Mouse (Mus musculus): Measurements from ENCODE around the gene Grwd1. TPM values are rescaled to one million over a fixed set of nuclear protein-coding genes. Genes with fewer than 3 reads are reported as not detected.

Gene Grwd1
- polyA plus RNA-seq, 1 experiment = not detected

DNA sequence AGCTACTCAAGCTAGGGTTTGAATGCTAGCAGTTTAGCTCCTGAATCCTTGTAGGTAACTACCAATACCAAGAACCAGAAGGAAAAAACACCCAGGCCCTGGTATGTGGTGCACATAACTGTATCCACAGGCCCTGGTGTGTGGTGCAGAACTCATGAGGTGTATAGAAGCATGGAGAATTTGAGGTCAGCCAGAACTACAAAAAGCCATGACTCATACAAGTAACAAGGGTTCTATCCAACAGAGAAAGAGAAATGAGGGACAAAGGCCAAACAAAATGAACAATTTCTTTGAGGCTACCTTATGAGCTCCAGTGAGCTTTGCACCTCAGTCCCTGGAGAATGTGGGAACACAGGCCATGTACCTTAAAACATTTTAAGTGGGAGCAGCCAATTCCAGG lies 9.8 kb downstream of the Grwd1 start:
- no peak overlapping the region for H3K4me3 ChIP-seq (ENCODE audit: insufficient read depth, low read depth, low read length)
- TF ChIP-seq CTCF (IDR thresholded peaks at IDR 0.05; ENCODE audit: insufficient read depth, low read depth, low read length) (no peak), POLR2A (IDR thresholded peaks at IDR 0.05; ENCODE audit: insufficient read depth, low read depth, low read length) (no peak)
- H3K27ac ChIP-seq (ENCODE audit: insufficient read depth, low read depth, low read length) = no peak overlapping the region

DNA sequence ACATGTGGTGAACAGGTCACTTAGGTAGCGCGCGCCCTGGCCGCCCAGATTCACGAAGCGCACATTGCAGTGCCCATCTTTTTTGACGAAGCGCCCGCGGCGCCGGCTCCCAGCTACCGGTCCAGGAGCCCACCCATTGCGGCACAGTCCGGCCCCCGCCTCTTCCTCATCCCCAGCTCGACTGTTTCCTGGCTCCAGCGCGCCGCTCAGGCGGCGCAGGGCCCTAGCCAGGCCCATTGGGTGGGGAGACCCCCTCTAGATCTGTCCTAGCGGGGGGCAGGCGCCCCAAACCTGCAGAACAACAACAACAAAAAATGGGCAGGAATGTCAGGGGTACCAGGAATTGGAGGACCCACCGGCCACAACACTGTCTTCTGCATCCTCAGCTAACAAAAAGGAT lies 10.9 kb downstream of the Grwd1 start:
- peaks cover 10% of the 10 kb centered on the region for H3K4me1 ChIP-seq (ENCODE audit: control insufficient read depth, insufficient read depth, low read length)
- no peak overlapping the region for H3K4me3 ChIP-seq (ENCODE audit: insufficient read depth, low read depth, low read length)
- no peak for TF ChIP-seq CTCF (IDR thresholded peaks at IDR 0.05; ENCODE audit: insufficient read depth, low read depth, low read length)
- no peak for TF ChIP-seq POLR2A (IDR thresholded peaks at IDR 0.05; ENCODE audit: insufficient read depth, low read depth, low read length)
- 33% methylated on average over 25 of the region's 25 CpGs for WGBS
- no peak overlapping the region for H3K27ac ChIP-seq (ENCODE audit: insufficient read depth, low read depth, low read length)

More for the DNA sequence above, 9.8 kb downstream of the Grwd1 start:
- no peaks in the 10 kb centered on the region; the same call in 1 of the 2 replicates for H3K4me1 ChIP-seq (ENCODE audit: control insufficient read depth, insufficient read depth, low read length)

DNA sequence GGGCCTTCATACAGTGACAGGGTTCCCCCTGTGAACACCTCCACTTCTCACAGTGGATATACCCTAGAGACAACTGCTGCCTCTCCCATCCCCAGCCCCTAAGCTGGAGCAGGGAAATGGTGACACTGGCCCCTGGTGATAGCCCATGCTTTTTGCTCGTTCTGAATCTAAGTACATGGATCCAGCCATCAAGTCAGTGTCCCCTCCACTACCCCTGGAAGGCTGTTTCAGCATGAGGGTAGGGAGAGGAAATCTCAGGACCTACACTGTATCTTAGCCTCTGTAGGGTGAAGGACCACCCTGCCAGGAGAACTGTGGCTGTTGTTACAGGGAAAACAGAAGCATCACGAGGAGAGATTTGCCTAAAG lies 14.8 kb downstream of the Grwd1 start:
- no peak for TF ChIP-seq POLR2A (IDR thresholded peaks at IDR 0.05; ENCODE audit: insufficient read depth, low read depth, low read length)
- TF ChIP-seq CTCF (IDR thresholded peaks at IDR 0.05; ENCODE audit: insufficient read depth, low read depth, low read length) = no peak
- Histone ChIP-seq H3K27ac (ENCODE audit: insufficient read depth, low read depth, low read length) (no peak overlapping the region), H3K4me1 (ENCODE audit: control insufficient read depth, insufficient read depth, low read length) (peaks cover 15% of the 10 kb centered on the region), H3K4me3 (ENCODE audit: insufficient read depth, low read depth, low read length) (no peak overlapping the region)
- WGBS = 30% methylated on average over 2 of the region's 2 CpGs

GRCm38 (mm10) chr7:45815323-45815983 lies 15.3 kb downstream of the Grwd1 start:
- TF ChIP-seq CTCF (IDR thresholded peaks at IDR 0.05; ENCODE audit: insufficient read depth, low read depth, low read length) (no peak), POLR2A (IDR thresholded peaks at IDR 0.05; ENCODE audit: insufficient read depth, low read depth, low read length) (no peak)
- Histone ChIP-seq H3K27ac (ENCODE audit: insufficient read depth, low read depth, low read length) (0 out of 2 replicates have a peak overlapping the region, but pooled peaks have one; percentile 12), H3K4me3 (ENCODE audit: insufficient read depth, low read depth, low read length) (no peak overlapping the region), H3K4me1 (ENCODE audit: control insufficient read depth, insufficient read depth, low read length) (peaks cover 15% of the 10 kb centered on the region)
- WGBS = 30% methylated on average over 10 of the region's 10 CpGs

DNA sequence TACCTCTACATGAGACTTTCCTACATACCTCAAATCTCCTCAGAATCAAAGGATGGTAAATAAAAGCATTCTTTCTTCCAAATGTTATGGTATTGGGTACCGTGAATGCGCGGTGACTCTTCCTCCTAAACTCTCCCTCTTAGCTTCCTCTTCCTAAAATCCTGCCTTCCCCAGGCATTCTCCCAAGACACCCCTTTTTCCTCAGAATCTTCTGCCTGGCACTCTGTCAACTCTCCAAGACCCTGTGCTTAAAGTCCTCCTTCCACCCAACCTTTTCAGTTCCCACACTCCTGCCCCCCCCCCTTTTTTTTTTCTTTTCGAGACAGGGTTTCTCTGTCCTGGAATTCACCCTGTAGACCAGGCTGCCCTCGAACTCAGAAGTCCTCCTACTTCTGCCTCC lies 15.9 kb downstream of the Grwd1 start:
- TF ChIP-seq POLR2A (IDR thresholded peaks at IDR 0.05; ENCODE audit: insufficient read depth, low read depth, low read length) (no peak), CTCF (IDR thresholded peaks at IDR 0.05; ENCODE audit: insufficient read depth, low read depth, low read length) (no peak)
- H3K4me1 ChIP-seq (ENCODE audit: control insufficient read depth, insufficient read depth, low read length) = peaks cover 15% of the 10 kb centered on the region
- 0 out of 2 replicates have a peak overlapping the region, but pooled peaks have one; percentile 12 for H3K27ac ChIP-seq (ENCODE audit: insufficient read depth, low read depth, low read length)
- 4% methylated on average over 5 of the region's 5 CpGs for WGBS
- peak overlapping the region; percentile 36 for H3K4me3 ChIP-seq (ENCODE audit: insufficient read depth, low read depth, low read length)

DNA sequence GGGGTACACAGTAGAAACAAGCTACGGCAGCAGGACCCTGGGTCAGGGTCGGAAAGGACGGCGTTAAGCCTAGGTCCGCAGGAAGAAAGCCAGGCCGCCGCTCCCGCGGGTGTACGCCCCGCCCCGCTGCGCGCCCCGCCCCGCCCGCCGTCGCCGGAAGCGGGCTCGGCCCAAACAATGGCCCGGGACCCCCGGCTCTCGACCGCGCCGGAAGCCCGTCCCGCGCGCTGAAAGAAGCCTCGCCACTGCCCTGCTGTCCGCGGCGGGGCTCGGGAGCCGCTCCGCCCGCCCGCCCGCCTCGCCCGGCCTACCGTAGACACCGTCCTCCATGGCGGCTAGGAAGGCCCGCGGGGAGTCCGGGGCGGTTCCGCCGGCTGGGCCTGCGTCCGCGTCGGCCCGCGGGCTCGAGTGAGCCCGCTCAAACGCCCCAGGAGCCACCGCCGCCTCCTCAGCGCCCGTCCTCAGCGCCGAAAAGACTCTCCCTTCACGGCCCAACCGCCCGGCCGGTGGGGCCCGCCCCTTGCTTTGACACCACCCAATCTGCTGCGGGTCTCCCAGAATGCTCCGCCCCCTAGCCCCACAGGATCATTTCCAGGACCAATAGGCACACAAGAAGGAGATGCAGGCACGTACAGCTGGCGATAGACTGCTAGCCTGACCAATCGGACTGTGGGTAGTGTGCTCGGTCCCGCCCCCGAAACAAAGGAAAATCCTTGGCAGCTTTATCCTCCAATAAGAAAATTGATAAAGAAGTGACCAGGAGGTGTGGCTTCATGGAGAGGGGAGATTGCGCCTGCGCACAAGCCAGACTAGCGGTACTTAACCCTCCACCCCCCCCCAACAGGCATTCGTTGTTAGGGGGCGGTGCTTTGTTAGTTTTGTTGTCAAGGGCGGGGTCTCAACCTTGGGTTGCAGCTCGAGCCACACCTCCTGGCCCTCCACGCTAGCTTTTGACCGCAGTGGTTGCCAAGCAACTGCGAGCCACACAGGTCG lies 16.7 kb downstream of the Grwd1 start, which contains the start of gene Cyth2:
Cyth2 (minus strand) TSS at position 795 of the 993 bp plus-strand sequence.
- Histone ChIP-seq H3K4me3 (ENCODE audit: insufficient read depth, low read depth, low read length) (peak within 1 kb of the TSS; percentile 99), H3K27ac (ENCODE audit: insufficient read depth, low read depth, low read length) (peak within 1 kb of the TSS; percentile 92), H3K4me1 (ENCODE audit: control insufficient read depth, insufficient read depth, low read length) (peaks cover 15% of the 10 kb centered on the region)
- under 1% methylated on average over 91 of the region's 92 CpGs for WGBS
- TF ChIP-seq POLR2A (IDR thresholded peaks at IDR 0.05; ENCODE audit: insufficient read depth, low read depth, low read length) = peak; percentile 85
- TF ChIP-seq CTCF (IDR thresholded peaks at IDR 0.05; ENCODE audit: insufficient read depth, low read depth, low read length) = no peak

DNA sequence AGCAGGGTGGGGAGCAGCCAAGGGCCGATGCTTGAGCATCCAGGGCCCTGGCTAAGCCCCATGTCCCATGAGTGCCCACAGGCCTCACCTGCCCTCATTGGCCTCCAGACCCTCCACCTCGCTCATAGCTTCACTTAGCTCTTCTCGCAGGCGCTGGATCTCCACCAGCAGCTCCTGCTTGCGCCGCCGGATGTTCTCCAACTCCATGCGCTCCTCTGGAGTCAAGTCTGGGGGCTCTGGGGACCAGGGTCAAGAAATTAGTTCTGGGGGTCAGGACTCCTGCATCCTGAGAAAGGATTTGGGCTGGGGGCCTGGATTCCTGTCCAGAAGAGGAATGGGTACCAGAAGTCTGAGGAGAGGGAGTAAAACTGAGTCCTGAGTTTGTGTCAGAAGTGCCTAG lies 17.8 kb downstream of the Grwd1 start:
- H3K4me1 ChIP-seq (ENCODE audit: control insufficient read depth, insufficient read depth, low read length) = peaks cover 20% of the 10 kb centered on the region
- TF ChIP-seq POLR2A (IDR thresholded peaks at IDR 0.05; ENCODE audit: insufficient read depth, low read depth, low read length) (no peak), CTCF (IDR thresholded peaks at IDR 0.05; ENCODE audit: insufficient read depth, low read depth, low read length) (no peak)
- H3K27ac ChIP-seq (ENCODE audit: insufficient read depth, low read depth, low read length) = no peak overlapping the region
- H3K4me3 ChIP-seq (ENCODE audit: insufficient read depth, low read depth, low read length) = peak overlapping the region; percentile 13; the same call in 1 of the 2 replicates
- 83% methylated on average over 8 of the region's 8 CpGs for WGBS

- peaks cover 10% of the 10 kb centered on the region for H3K4me1 ChIP-seq (ENCODE audit: control insufficient read depth, insufficient read depth, low read length)
- TF ChIP-seq POLR2A (IDR thresholded peaks at IDR 0.05; ENCODE audit: insufficient read depth, low read depth, low read length) (no peak), CTCF (IDR thresholded peaks at IDR 0.05; ENCODE audit: insufficient read depth, low read depth, low read length) (no peak)
- H3K4me3 ChIP-seq (ENCODE audit: insufficient read depth, low read depth, low read length) = no peak overlapping the region
- WGBS = 69% methylated on average over 14 of the region's 14 CpGs
- no peak overlapping the region for H3K27ac ChIP-seq (ENCODE audit: insufficient read depth, low read depth, low read length)
Observed at GRCm38 (mm10) chr7:45809276-45810075, 21.3 kb downstream of the Grwd1 start.
